Mouse (Mus musculus): ENCODE measurements around the gene Wnt10b.

- TF ChIP-seq CTCF (conservative IDR thresholded peaks at IDR 0.05; ENCODE audit: low read length) = no peak
- no peak for TF ChIP-seq POU5F1 (IDR thresholded peaks at IDR 0.05; ENCODE audit: borderline replicate concordance, low read length)
Observed at GRCm38 (mm10) chr15:98749093-98749492, 28.9 kb downstream of the Wnt10b start.
